Mouse (Mus musculus) MEL-GATA-1-ER (cell line): Measurements from ENCODE around the gene Gm3002.
"Not testable (repeated sequence)": the region's sequence is repeated elsewhere in the genome, so short reads cannot be mapped to it uniquely, and the experiment has no call there.

Experiments used
- DNase-seq: peaks from one replicate; pipeline ENCODE4 v3.0.0-alpha.2; 2012; ENCODE audit warnings: low read depth; ENCODE audit errors: extremely low read depth

Gene Gm3002

GRCm38 (mm10) chr14:3809774-3810173 is at the start of gene Gm3002:
TSS of gene Gm3002 (plus strand) at chr14:3810074.
- DNase-seq = not testable (repeated sequence)

GRCm38 (mm10) chr14:3845945-3846344 is 36.1 kb downstream of the Gm3002 start, which contains the start of gene Gm3033:
TSS of gene Gm3033 (plus strand) at chr14:3846245.
- DNase-seq = not testable (repeated sequence)

GRCm38 (mm10) chr14:3883872-3884271 is 74.0 kb downstream of the Gm3002 start, which contains the start of gene Gm2916:
TSS of gene Gm2916 (plus strand) at chr14:3884172.
- DNase-seq = not testable (repeated sequence)

- not testable (repeated sequence) for DNase-seq
These were observed 121.6 kb downstream of the Gm3002 start, which contains the start of gene Gm3029 for GRCm38 (mm10) chr14:3931456-3931855. TSS of gene Gm3029 (plus strand) at chr14:3931756.

GRCm38 (mm10) chr14:3963247-3963646 is 153.4 kb downstream of the Gm3002 start, which contains the start of gene Gm3095:
TSS of gene Gm3095 (plus strand) at chr14:3963547.
- DNase-seq = not testable (repeated sequence)

GRCm38 (mm10) chr14:3998094-3998493 is 188.2 kb downstream of the Gm3002 start, which contains the start of gene Gm3099:
TSS of gene Gm3099 (plus strand) at chr14:3998394.
- DNase-seq = not testable (repeated sequence)
